Mouse (Mus musculus) cerebellum, adult 8-10 months (tissue): Measurements from ENCODE around the gene Gm47996.

ENCODE experiments used
- DNase-seq: peaks from one replicate; pipeline ENCODE4 v3.0.0; 2022

The Gm47996 gene

DNA sequence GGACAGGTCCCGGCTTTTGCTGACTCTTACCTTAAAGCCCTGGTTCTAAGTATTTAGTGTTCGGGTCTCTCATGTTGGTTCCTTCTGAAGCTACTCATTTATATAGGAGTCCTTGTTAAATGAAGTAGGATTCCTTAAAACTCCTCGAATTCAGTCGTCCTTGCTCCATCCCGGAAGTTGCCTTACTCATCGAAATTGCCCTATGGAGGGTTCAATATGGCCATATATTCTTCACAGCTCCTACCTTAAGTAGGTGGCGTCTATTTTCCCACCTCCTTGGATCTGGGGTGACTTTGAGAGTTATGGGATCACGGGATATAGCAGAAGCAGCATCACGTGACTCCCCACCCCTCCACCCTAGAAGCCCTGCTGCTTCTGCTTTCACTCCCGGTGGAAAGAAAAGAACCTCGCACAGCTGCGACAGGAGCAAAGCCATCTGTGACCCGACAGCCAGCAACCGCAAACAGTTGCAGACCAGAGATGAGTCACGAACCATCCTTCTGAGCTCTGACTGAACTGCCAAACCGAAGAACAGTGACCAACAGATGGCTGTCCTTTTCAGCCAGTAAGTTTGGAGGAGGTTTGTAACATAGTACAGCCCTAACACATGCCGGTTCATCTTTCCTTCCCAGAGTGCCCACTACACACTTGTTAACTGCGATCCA is 40.7 kb downstream of the Gm47996 start:
- DNase-seq, result no peak

DNA sequence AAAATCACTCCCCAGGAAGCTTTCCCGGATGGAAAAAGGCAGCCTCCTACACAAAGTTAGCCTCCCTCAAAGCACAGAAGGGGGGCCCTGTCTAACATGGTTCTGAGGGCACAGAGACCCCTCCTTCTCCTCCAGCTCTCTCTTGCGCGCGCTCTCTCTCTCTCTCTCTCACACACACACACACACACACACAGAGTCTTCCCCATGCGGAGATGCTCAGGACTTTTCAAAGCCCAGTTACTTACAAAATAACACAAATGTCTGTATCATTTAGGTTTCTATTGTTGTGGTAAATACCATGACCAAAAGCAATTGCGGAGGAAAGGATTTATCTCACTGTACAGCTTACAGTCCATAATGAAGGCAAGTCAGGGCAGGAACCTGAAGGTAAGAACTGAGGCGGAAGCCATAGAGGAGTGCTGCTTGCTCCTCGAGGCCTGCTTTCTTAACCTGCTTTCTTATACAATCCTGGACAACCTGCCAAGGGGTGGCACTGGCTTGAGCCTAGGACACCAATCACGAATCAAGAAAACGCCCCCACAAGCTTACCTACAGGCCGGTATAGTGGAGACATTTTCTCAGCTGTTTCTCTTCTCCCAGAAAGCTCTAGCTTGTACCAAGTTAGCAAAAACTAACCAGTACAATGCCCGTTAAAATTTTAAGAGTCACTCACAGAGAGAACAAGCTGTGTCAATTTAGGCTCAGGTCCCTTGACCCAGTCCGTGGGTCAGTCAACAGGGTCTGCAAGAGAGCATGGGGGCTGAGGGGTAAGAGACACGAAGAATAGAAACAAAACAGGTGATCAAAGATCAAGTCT is 41.5 kb downstream of the Gm47996 start:
- DNase-seq, result no peak

- DNase-seq, result no peak
Measured at GRCm38 (mm10) chr1:151255422-151255821, 45.5 kb downstream of the Gm47996 start.

DNA sequence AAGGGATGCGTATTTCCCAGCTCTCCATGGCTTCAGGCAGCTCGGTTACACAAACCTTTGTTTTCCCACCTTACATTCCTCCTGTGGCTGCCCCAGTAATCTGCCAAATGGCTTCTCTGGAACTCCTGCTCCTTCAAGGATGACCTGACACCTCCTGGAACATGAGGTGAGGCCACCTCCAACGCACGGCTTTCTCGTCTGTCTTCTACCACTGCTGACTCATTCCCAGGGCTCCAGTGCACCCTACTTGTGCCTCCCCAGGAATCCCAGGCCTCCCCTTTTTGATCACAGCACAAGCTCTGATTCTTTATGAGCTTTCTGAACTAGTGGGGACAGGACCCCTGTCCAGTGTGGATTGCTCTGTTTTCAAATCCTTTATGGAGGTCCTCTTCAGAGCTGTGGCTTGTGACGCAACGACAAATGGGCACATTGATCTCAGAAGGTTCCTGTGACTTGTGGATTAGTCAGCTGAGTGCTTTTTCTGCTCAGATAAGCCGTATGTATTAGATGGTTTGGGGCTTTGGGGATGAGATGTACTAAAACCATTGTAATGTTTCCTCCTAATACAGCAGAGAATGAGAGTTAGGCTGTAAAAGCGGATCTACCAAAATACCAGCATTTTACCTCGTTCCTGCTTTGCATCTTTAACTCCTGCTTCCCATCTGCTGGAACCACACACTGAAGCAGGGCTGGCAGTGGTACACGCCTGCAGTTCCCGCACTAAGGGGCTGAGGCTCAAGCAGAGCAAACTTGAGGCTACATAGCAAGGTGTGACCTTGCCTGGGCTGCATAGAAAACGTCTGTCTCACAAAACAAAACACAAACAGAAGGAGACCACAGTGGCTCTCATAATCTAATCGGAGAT is 48.4 kb downstream of the Gm47996 start:
- no peak for DNase-seq

- DNase-seq, result no peak
Measured at GRCm38 (mm10) chr1:151259061-151259460, 49.1 kb downstream of the Gm47996 start.
